Mouse (Mus musculus): ENCODE measurements around the gene Sos2.
A peak's percentile ranks its signal among the peaks of the same experiment; 100 is the strongest.
"Not testable (repeated sequence)": the region's sequence is repeated elsewhere in the genome, so short reads cannot be mapped to it uniquely, and the experiment has no call there.

Sos2 gene

DNA sequence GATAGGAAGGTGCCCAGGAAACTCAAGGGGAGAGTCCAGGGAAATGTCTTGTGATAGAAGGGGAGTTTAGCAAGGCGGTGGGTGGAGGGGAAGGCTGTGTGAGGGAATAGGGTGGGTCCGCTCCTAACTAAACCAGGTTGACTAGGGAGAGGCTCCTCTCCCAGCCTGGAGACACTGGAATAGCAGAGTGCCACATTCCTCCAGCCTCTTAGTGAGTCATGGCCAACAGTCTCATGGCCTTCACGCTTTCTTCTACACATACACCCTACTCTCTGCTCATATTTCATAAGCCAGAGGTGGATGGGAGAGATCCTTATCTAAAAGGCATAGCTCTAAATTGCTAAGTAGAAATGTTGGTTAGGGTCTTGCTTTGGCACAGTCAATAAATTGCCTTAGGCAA, 111.7 kb downstream of the Sos2 start:
- no peak for DNase-seq (ENCODE audit: low read depth, low spot score)

DNA sequence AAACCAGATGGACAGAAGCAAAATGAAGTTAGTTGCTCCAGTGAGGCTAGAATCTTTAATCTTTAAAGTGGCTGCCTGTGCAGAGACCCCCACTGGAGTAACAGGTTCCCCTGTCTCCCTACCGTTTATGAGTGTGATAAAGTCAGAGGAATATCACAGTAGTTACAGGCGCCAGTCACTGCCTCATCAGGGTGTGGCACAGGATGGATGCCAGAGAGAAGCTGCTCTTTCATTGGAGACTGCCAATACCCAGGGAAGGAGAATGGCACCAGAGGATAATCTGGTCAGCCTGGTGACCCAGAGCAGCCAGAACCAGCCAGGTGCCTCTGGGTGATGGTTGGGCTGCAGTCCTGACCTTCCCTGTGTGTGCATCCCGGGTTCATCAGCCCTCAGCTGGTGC, 113.4 kb downstream of the Sos2 start:
- no peak for DNase-seq (ENCODE audit: low read depth, low spot score)

DNA sequence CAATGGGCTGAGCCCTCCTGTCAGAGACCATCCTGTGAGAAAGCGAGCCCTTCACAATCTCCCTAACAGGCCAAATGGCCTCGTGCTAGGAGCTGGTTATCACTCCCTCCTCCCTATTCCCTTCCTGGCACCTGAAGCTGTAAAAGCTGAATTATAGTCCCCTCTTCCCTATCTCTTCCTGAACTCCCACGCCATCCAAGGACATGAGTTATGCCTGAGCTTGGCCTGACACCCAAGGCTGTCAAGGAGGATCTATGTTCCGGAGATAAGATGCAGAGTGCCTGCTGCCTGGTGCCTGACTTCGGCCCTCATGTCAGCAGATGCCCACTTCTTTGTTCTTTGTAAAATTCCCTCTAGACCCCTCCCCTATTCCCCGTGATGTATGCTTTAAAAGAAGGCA, 120.6 kb downstream of the Sos2 start:
- DNase-seq (ENCODE audit: low read depth, low spot score): not testable (repeated sequence)

DNA sequence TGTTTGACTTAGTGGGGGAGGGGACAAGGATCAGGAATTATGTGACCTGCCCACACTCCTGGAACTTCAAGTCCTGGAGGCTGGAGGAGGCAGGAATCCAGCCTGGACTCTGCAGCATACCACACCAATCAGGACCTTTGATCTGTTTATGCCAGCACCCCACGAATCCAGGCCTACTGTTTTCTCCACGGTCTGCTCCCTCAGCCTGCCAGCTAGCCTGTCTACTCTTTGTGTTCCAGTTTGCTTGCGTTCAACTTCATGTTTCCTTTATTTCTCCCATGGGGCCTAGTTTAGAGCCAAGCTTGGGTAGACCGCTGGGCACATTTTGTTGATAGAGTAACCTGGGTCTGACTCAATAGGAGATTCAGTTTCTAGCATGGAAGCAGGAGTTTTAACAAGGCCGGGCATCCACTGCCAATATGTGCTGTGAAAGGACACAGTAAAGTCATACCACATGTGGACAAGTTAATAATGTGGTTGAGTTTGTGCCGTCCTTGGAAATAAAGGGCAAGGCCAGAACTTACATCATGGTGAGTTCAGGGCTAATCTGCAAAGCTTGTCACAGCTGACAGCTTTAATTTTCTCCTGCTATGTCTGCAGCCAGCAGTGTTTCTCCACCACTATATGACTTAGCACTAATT, 125.3 kb downstream of the Sos2 start:
- DNase-seq (ENCODE audit: low read depth, low spot score): no peak

DNA sequence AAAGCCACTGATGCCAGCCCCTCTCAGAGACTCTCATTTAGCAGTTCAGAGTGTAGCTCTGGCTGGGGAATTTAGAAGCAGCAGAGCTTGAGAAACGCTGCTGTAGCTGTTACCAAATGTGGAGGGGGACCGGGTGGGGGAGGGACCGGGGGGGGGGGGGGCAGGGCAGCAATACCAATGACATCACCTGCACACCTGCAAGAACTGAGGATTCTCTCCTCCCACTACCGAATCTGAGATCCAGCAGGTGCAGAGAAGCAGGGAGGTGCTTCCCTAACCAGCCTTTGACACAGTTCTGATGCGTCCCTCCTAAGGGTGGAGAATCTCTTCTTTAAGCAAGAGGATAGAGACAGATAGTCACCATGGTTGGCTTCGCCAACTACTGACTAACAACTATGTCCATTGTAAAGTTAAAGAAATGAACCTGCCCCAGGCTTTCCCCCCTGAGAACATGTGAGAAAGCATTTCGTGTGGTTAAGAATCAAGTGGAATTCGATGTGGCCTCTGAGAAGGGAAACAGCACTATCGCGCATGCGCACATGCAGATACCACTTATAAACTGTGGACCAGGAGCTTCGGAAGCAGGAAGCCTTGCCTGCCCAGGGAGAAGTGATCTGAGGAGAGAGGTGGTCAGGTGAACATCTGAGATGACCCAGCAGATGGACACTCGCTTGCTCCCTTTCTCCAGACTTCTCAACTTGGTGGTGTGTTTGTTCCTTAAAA, 136.0 kb downstream of the Sos2 start:
- DNase-seq (ENCODE audit: low read depth, low spot score): no peak

DNA sequence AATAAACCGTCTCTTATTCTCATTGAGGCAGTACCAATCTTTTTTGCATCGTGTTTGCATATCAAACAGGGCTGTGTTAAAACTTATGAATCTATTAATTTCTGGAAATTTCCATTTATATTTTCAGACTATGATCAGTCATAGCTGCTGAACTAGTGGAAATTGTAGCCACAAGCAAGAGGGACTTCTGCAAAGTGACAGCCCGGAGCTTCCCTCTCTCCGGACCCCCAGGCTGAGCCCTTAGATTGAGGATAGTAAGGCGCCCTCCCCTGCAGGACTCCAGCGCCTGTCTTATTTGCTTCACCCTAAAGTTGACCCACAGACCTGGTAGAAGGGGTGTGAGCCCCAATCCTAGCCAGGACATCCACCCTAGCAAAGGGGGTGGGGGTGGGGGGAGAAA, 136.7 kb downstream of the Sos2 start:
- no peak for DNase-seq (ENCODE audit: low read depth, low spot score)

DNA sequence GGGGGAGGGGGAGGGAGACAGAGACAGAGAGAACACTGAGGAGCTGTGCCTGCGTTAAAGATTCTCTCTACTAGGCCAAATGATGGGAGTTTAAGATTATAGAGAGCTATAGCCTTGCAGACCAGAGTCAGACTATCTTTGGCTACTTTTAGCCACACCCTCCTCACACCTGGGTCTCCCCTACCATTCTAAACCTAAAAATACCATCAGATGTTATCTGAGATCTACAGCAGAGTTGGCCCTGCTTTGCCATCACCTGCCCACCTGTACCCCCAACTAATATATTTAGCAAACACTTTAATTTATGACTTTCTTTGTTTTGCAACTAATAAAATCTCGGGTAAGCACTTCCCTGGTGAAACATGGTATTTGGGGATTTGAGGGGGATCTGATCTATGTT, 137.1 kb downstream of the Sos2 start:
- DNase-seq (ENCODE audit: low read depth, low spot score): no peak

DNA sequence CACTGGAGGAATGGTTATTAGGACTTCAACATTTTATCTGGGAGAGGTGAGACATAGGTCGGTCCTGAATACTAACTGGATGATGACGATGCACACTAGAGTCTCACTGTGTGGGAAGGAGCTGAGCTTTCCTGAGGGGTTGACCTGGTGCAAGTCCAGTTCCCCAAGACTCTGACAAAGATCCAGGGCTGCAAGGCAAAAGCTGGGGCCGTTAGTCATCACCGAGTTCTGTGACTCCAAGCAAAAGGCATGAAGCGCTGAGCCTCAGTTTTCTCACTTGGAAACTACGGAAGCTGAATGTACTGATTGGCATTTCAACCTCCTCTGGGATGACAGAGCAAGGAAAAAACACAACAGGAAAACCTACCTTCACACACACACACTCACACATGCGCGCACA, 139.3 kb downstream of the Sos2 start:
- DNase-seq (ENCODE audit: low read depth, low spot score): no peak

DNA sequence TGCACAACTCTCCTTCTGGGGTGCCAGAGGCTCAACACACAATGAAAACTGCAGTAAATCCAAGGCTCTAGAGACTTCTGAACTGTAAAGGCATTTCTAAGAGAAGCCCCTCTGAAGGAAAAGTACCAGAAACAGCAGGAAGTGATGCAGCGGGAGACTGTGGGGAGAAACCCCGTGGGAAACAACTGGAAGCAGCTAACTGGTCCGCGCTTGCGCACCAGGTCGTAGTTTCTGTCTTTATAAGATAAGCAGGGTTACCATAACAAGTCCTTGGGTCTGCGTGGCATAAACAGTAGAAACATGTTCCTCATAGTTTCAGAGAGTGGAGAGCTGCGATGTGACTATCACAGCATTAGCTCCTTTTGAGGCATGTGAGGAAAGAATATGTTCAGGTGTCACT, 140.0 kb downstream of the Sos2 start:
- no peak for DNase-seq (ENCODE audit: low read depth, low spot score)

DNA sequence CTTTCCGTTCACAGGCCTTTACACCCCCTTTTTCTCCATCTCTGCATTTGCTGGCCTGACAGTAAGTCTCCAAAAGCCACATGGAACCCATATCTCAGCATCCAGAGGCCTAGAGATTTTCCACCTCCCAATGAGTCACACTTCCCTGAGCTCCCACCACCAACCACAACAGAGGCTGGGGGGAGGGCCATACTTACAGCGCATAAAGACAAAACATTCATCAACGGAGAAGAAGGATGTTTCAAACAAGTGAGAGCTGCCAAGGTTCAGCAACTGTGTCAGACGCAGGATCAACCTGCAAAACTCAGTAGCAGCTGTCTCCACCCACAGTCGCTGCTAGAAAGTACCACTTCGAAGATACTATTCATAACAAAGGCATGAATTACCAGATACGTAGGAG, 142.3 kb downstream of the Sos2 start:
- DNase-seq (ENCODE audit: low read depth, low spot score): peak; percentile 58

DNA sequence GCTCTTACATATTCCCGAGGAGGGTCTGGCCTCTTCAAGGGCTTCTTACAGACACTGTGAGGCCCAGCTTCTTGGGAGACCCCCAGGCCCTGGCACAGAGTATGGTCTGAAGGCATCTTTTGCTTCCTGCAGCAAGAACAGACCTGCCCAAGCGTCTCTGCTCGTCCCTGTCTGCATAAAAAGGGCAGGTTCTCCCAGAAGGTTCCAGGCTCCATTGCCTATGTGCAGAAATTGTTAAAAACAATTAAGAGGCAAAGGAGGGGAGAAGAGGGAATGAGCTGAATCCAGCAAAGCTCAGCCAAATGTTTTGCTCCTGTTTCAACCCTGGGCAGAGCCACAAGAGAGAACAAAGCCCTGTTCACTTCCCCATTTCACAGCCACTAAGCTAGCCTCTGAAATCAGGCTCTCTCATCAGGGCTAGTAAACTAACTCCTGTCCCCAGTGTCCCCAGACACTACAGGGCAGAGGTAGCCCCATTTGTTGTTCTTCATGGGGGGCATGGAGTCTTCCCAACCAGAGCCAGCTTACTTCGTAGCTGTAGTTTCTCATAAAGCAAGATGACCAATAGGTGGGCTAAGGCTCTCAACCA, 143.2 kb downstream of the Sos2 start:
- peak; percentile 12 for DNase-seq (ENCODE audit: low read depth, low spot score)

DNA sequence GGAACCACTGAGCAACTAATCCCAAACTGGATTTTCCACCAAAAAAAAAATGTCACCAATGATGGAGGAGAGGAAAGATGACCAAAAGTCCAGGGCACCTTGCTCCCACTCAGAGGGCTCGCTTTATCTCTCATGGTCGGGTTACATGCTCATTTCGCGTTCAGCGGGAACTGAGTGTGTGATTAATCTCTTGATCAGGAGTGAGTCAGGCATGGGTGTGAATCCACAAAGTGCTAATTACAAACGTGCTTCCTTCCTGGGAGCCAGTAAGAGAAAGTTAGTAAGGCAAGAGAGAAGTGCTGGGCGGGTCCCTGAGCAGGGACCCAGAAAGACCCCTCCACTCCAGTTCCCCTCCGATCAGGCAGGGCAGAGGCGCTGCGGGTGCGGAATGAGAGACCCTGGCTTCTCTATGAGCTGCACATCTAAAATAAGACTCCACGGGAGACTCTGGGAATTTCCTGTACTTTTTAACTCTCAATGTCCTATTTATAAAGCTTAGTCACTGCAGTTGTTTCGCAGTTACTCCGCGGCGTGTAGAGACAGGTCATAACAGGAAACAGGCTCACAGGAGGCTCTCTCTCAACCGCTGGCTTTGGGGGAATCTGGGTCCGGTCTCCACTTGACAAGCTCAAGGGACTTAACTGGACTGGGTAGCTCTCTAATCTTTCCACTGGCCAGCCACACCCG, 143.8 kb downstream of the Sos2 start:
- DNase-seq (ENCODE audit: low read depth, low spot score): peak; percentile 73

DNA sequence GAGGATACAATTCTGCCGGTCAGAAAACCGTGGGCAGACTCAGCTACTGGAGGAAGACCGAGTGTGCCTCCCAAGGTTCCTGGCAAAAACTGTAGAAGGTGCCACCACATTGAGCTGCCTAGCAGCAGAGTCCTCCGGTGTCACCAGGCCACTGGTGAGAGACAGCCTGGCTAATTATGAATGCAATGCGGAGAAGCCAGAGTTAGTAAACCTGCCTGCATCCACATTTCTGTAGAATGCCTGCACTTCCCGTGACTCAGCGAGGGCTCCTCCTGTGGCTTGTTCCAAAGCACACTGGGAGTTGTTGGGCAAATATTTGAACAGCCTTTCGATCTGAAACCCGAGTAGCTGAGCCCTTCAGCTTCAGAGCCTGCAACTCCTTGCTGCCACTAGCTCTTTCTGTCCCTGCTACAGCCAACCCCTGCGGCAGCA, 144.4 kb downstream of the Sos2 start:
- peak; percentile 81 for DNase-seq (ENCODE audit: low read depth, low spot score)

DNA sequence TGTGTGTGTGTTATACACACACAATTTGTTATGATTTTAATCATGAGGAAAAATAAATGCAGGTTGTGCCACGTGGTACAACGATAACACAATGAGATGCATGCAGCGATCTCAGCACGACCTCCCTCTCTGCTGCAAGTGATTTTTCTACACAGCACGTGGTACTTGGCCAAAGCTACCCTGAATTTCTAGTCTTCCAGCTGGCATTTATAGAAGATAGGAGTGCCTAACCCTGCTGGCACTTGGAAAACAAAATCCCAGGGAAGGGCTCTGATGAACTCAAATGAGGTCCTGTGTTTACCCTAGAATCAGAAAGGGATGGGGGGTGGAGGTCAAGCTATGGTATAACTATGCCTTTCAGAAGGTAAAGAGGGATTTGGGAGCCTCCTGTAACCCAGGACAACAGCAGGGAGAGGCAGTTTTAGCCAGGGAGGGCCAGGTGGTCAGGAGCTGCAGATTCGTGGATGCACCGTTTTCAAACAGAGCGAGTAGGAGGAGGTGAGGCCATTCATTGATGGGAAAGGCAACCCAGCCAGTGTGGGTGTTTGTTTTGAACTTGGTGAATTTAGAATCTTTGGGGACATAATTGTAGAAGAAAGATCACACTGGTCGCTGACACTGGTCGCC, 144.9 kb downstream of the Sos2 start:
- DNase-seq (ENCODE audit: low read depth, low spot score): peak; percentile 68
